Mouse (Mus musculus) megakaryocyte, embryonic 14.5 days (primary cell): Measurements from ENCODE around the gene Dnm3. TPM values are rescaled to one million over a fixed set of nuclear protein-coding genes. Genes with fewer than 3 reads are reported as not detected.

Experiments used
- H3K27me3 ChIP-seq: replicated peaks from 2 replicates; pipeline ENCODE3; 2012; ENCODE audit warnings: inconsistent platforms
- H3K36me3 ChIP-seq: replicated peaks from 2 replicates; pipeline ENCODE3; 2012; ENCODE audit warnings: low read length, inconsistent platforms, mixed read lengths
- H3K4me1 ChIP-seq: 2 replicates; pipeline ENCODE4 v1.6.1; 2012; ENCODE audit warnings: inconsistent platforms
- H3K4me3 ChIP-seq: replicated peaks from 2 replicates; pipeline ENCODE3; 2012; ENCODE audit warnings: moderate library complexity, mild to moderate bottlenecking, inconsistent platforms
- H3K9me3 ChIP-seq: 2 replicates; pipeline ENCODE4 v1.6.1; 2012; ENCODE audit warnings: inconsistent platforms
- FLI1 ChIP-seq: IDR thresholded peaks from 2 replicates; pipeline ENCODE4 v1.6.1; 2012; ENCODE audit warnings: low read length, inconsistent platforms, mixed read lengths
- GATA1 ChIP-seq: IDR thresholded peaks from 3 replicates; pipeline ENCODE4 v1.6.1; 2012; ENCODE audit warnings: mixed read lengths, low read length, inconsistent platforms, borderline replicate concordance
- polyA plus RNA-seq: library from polyadenylated mRNA; stranded (reverse); fragments of >175 nt; gene quantifications from 2 replicates; pipeline ENCODE4 v1.2.3, GENCODE M21; 2012; ENCODE audit warnings: low replicate concordance; ENCODE audit not compliant: insufficient read depth

The Dnm3 gene
- polyA plus RNA-seq, 1 experiment = 0.07 TPM

- Histone ChIP-seq H3K36me3 (no peaks in the 10 kb centered on the region), H3K9me3 (no peaks in the 10 kb centered on the region), H3K4me3 (no peak overlapping the region), H3K4me1 (no peaks in the 10 kb centered on the region), H3K27me3 (no peaks in the 10 kb centered on the region)
- TF ChIP-seq FLI1 = no peak
- TF ChIP-seq GATA1 = no peak
Measured at GRCm38 (mm10) chr1:162439576-162439975, 38.3 kb downstream of the Dnm3 start.

GRCm38 (mm10) chr1:162436672-162437071 is 41.2 kb downstream of the Dnm3 start:
- Histone ChIP-seq H3K4me3 (no peak overlapping the region), H3K36me3 (no peaks in the 10 kb centered on the region), H3K4me1 (no peaks in the 10 kb centered on the region), H3K27me3 (no peaks in the 10 kb centered on the region), H3K9me3 (no peaks in the 10 kb centered on the region)
- TF ChIP-seq FLI1 = no peak
- TF ChIP-seq GATA1 = no peak

GRCm38 (mm10) chr1:162428904-162429303 is 48.9 kb downstream of the Dnm3 start:
- Histone ChIP-seq H3K36me3 (no peaks in the 10 kb centered on the region), H3K4me3 (no peak overlapping the region), H3K27me3 (no peaks in the 10 kb centered on the region), H3K9me3 (no peaks in the 10 kb centered on the region), H3K4me1 (no peaks in the 10 kb centered on the region)
- TF ChIP-seq GATA1 (no peak), FLI1 (no peak)

- H3K4me1 ChIP-seq = no peaks in the 10 kb centered on the region
- H3K36me3 ChIP-seq = no peaks in the 10 kb centered on the region
- H3K4me3 ChIP-seq = no peak overlapping the region
- TF ChIP-seq FLI1 = no peak
- TF ChIP-seq GATA1 = no peak
- H3K9me3 ChIP-seq = no peaks in the 10 kb centered on the region
- H3K27me3 ChIP-seq = no peaks in the 10 kb centered on the region
Measured at GRCm38 (mm10) chr1:162425930-162426478, 51.8 kb downstream of the Dnm3 start.

- TF ChIP-seq FLI1 = no peak
- no peak for TF ChIP-seq GATA1
- Histone ChIP-seq H3K4me3 (no peak overlapping the region), H3K36me3 (no peaks in the 10 kb centered on the region), H3K9me3 (no peaks in the 10 kb centered on the region), H3K27me3 (peaks cover 2% of the 10 kb centered on the region), H3K4me1 (no peaks in the 10 kb centered on the region)
Measured at GRCm38 (mm10) chr1:162422826-162423225, 55.0 kb downstream of the Dnm3 start.

GRCm38 (mm10) chr1:162413791-162414190 is 64.0 kb downstream of the Dnm3 start:
- no peaks in the 10 kb centered on the region for H3K9me3 ChIP-seq

GRCm38 (mm10) chr1:162412787-162413429 is 64.9 kb downstream of the Dnm3 start:
- no peak for TF ChIP-seq FLI1
- no peak for TF ChIP-seq GATA1
- no peak overlapping the region for H3K4me3 ChIP-seq
- H3K9me3 ChIP-seq = no peaks in the 10 kb centered on the region

More at GRCm38 (mm10) chr1:162413791-162414190, 64.0 kb downstream of the Dnm3 start:
- no peaks in the 10 kb centered on the region for H3K4me1 ChIP-seq
- H3K27me3 ChIP-seq = peaks cover 2% of the 10 kb centered on the region
- no peaks in the 10 kb centered on the region for H3K36me3 ChIP-seq
- H3K4me3 ChIP-seq = no peak overlapping the region
- no peak for TF ChIP-seq GATA1
- no peak for TF ChIP-seq FLI1

GRCm38 (mm10) chr1:162410207-162410965 is 67.4 kb downstream of the Dnm3 start:
- H3K4me3 ChIP-seq = no peak overlapping the region
- TF ChIP-seq FLI1 (no peak), GATA1 (no peak)
- no peaks in the 10 kb centered on the region for H3K4me1 ChIP-seq
- no peaks in the 10 kb centered on the region for H3K9me3 ChIP-seq
- H3K27me3 ChIP-seq = peaks cover 2% of the 10 kb centered on the region
- no peaks in the 10 kb centered on the region for H3K36me3 ChIP-seq

More at GRCm38 (mm10) chr1:162412787-162413429, 64.9 kb downstream of the Dnm3 start:
- peaks cover 2% of the 10 kb centered on the region for H3K27me3 ChIP-seq
- no peaks in the 10 kb centered on the region for H3K4me1 ChIP-seq
- H3K36me3 ChIP-seq = no peaks in the 10 kb centered on the region

- Histone ChIP-seq H3K4me3 (no peak overlapping the region), H3K9me3 (no peaks in the 10 kb centered on the region), H3K27me3 (no peaks in the 10 kb centered on the region), H3K4me1 (no peaks in the 10 kb centered on the region), H3K36me3 (no peaks in the 10 kb centered on the region)
- TF ChIP-seq FLI1 (no peak), GATA1 (no peak)
Measured at GRCm38 (mm10) chr1:162394549-162394948, 83.3 kb downstream of the Dnm3 start.
